Mouse (Mus musculus): Measurements from ENCODE around the gene Pla2g4f.

- TF ChIP-seq CTCF (IDR thresholded peaks at IDR 0.05; ENCODE audit: low read depth) (no peak), EP300 (optimal IDR thresholded peaks at IDR 0.05) (no peak)
Measured at GRCm38 (mm10) chr2:120331575-120331974, 17.6 kb upstream of the Pla2g4f start.

All from stomach, postnatal 0 days (tissue).